Mouse (Mus musculus) cerebellum, adult 2 months (tissue): ENCODE results near the gene Etnppl. TPM values are rescaled to one million over a fixed set of nuclear protein-coding genes. Genes with fewer than 3 reads are reported as not detected.

Experiments used
- DNase-seq, 2 experiments: peaks; one replicate each; pipeline ENCODE4 v3.0.0; 2021
- H3K27ac ChIP-seq: fragments of 200-500 bp; 2 replicates; pipeline ENCODE4 v1.5.1; 2012; ENCODE audit warnings: low read length, control low read depth, inconsistent platforms; ENCODE audit not compliant: insufficient read depth
- H3K27me3 ChIP-seq: fragments of 200-500 bp; 2 replicates; pipeline ENCODE4 v1.6.1; 2012; ENCODE audit warnings: inconsistent platforms, mild to moderate bottlenecking, low read length, moderate library complexity; ENCODE audit not compliant: control insufficient read depth, insufficient read depth
- H3K4me1 ChIP-seq: fragments of 200-500 bp; 2 replicates; pipeline ENCODE4 v1.6.1; 2011; ENCODE audit warnings: low read length; ENCODE audit not compliant: control insufficient read depth, insufficient read depth
- H3K4me3 ChIP-seq: fragments of 200-500 bp; replicated peaks from 2 replicates; pipeline ENCODE3; 2011; ENCODE audit warnings: mild to moderate bottlenecking, low read depth, low read length, control low read depth; ENCODE audit not compliant: insufficient read depth
- CTCF ChIP-seq: fragments of 200-500 bp; IDR thresholded peaks from 2 replicates; pipeline ENCODE4 v1.5.1; 2011; ENCODE audit warnings: low read depth, mild to moderate bottlenecking, control low read depth, low read length, moderate library complexity, borderline replicate concordance; ENCODE audit not compliant: insufficient read depth
- POLR2A ChIP-seq: fragments of 200-500 bp; IDR thresholded peaks from 2 replicates; pipeline ENCODE4 v1.6.1; 2011; ENCODE audit warnings: low read length, control low read depth, borderline replicate concordance; ENCODE audit not compliant: insufficient read depth
- WGBS: fragments of 180-500 bp; shearing (Covaris S2); methylation state at CpG from one replicate; pipeline ENCODE4 v1.1.7; 2018; 5-methylcytosine and 5-hydroxymethylcytosine counted together
- polyA plus RNA-seq: library from polyadenylated mRNA; depleted of rRNA; stranded (reverse); fragments of >200 nt; gene quantifications from 2 replicates; pipeline ENCODE4 v1.2.3, GENCODE M21; 2012; rRNA removed

Gene Etnppl
- polyA plus RNA-seq, 1 experiment, result 35.0 TPM

GRCm38 (mm10) chr3:130683836-130684235, 66.6 kb downstream of the Etnppl start:
- H3K27ac ChIP-seq, result no peak overlapping the region
- TF ChIP-seq CTCF, result no peak
- TF ChIP-seq POLR2A, result no peak
- WGBS, result 77% methylated on average over 8 of the region's 8 CpGs

DNA sequence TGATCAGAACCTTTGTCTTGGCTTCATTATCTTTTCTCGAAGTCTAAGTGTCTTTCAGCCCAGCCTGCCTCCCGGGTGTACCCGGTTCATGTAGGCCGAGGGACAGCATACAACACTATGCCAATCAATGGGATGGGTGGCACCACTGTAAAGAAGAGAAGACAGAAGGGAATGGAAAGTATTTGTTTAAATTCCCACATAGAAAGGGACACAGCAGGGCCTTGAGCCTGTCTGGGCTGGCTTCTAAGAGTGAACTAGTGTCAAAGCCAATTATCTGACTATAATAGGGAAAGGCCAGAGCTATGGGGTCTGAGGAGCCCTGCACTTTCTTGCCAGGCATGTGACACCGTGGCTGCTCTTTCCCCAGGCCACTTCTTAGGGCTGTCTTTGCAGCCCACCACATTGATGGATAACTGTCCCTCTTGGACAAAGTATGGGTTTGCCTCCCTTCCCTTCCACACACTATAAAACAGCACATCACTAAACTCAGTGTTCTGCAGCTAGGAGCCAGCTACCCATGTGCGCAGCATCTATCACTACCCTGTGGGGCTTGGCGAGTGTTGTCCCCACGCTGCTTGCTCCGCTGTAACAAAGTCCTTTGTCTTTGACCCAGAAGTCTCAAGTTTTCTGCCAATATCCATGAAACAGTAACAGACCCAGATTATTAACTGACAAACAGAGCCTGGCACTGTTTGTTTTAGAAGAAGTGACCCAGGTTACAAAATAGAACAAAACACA, 67.2 kb downstream of the Etnppl start:
- Histone ChIP-seq H3K4me1 (no peaks in the 10 kb centered on the region; the same call in 1 of the 2 replicates), H3K27me3 (no peaks in the 10 kb centered on the region), H3K4me3 (no peak overlapping the region), H3K27ac (no peak overlapping the region)
- DNase-seq, result no peak
- TF ChIP-seq CTCF (no peak), POLR2A (no peak)
- WGBS, result 71% methylated on average over 9 of the region's 9 CpGs

More at GRCm38 (mm10) chr3:130683836-130684235, 66.6 kb downstream of the Etnppl start:
- no peak overlapping the region for H3K4me3 ChIP-seq
- no peaks in the 10 kb centered on the region for H3K27me3 ChIP-seq
- DNase-seq, result no peak
- no peaks in the 10 kb centered on the region; the same call in 1 of the 2 replicates for H3K4me1 ChIP-seq

- WGBS, result 78% methylated on average over 8 of the region's 8 CpGs
- Histone ChIP-seq H3K27ac (no peak overlapping the region), H3K4me3 (no peak overlapping the region), H3K4me1 (no peaks in the 10 kb centered on the region; the same call in 1 of the 2 replicates), H3K27me3 (no peaks in the 10 kb centered on the region)
- TF ChIP-seq POLR2A, result no peak
- no peak for TF ChIP-seq CTCF
- no peak for DNase-seq
Observed at GRCm38 (mm10) chr3:130685014-130685366, 67.7 kb downstream of the Etnppl start.

GRCm38 (mm10) chr3:130687051-130687450, 69.8 kb downstream of the Etnppl start:
- no peaks in the 10 kb centered on the region; the same call in 1 of the 2 replicates for H3K4me1 ChIP-seq
- WGBS, result 84% methylated on average over 1 of the region's 1 CpGs

More at GRCm38 (mm10) chr3:130687051-130687450, 69.8 kb downstream of the Etnppl start:
- Histone ChIP-seq H3K27ac (no peak overlapping the region), H3K4me3 (no peak overlapping the region), H3K27me3 (no peaks in the 10 kb centered on the region)
- no peak for DNase-seq
- no peak for TF ChIP-seq CTCF
- no peak for TF ChIP-seq POLR2A

Other genes starting within 250 kb of the Etnppl start
- gene Ostc, start 92.0 kb downstream of the Etnppl start, polyA plus RNA-seq, result 62.9 and 64.4 TPM in 2 replicates
- gene Rpl34, start 113.0 kb downstream of the Etnppl start, polyA plus RNA-seq, result 913 and 926 TPM in 2 replicates